Mouse (Mus musculus): ENCODE data around the gene Gstk1.

Gstk1 gene

DNA sequence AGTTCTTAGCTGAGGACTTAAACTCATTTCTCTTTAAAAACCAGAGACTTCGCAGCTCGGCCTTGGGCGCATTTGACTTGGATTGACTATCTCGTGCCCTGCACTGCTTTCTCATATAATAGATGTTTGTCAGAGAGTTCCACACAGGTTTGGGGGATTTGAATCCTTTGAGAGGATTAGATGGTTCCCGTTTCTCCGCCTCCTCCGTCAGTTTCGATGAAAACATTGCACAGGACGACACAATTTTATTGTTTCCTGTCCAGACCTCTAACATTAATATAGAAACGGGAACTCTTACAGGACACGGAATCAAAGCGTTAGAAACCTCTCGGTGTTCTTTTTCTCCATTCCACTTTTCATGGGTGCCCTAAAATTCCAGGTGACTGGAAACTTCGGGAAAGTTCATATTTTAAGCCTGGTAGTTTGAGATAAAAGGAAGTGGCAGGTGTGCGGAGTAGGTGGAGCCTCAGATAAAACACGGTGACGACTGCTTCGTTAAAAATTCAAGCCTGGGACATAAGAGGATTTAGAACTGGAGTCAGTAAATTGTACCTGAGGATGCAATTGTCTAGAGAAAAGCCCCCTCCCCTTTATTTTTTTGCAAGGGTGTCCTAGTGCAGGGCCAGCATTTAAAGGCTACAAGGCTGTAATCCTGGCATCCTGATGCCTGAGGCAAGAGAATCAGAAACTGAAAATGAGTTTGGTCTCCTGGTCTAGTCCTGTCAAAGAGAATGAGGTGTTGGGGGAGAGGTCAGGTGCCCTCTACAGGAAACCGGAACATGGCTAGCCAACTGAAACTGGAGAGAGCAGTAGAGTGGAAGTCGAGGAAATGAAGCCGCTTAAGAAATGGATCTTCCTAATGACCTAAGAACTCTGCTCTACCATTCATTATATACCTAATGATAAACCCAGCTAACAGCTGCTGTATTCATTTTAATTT lies 19.9 kb downstream of the Gstk1 start:
- DNase-seq (ENCODE audit: low read depth, low spot score) = peak; percentile 28

- DNase-seq (ENCODE audit: low read depth, low spot score) = no peak
These were observed 25.1 kb downstream of the Gstk1 start for GRCm38 (mm10) chr6:42270817-42271216.

- no peak for DNase-seq (ENCODE audit: low read depth, low spot score)
These were observed 30.4 kb downstream of the Gstk1 start for GRCm38 (mm10) chr6:42276151-42276550.

DNA sequence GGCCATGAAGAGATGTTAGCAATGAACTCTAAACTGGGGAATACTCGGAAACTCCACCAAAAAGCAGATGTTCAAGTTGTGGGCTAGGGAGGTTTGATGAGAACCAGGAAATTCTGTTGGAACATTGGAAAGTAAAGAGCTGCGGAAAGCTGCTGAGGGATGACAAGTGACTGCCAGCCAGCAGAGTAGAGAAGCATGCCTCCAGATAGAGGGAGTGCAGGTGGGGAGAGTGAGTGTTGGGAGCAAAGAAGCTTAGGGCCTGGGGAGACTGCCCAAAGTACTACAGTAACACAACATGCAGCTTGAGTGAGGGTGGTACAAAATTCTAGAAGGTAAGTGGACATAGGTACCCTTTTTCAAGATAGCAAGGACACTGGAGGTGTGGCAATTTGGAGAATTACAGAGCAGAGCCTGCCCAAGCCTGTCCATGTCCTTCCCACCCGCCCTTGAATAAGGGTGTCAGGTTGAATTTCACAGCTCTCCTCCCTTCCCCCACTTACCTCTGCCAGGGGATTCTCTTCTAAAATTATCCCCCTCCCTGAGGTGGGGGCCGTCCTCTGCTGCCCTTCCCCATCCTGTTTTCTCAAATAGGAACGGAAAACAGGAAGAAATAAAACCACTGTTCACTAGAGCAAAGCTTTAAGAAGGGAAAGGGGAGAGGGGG lies 37.3 kb downstream of the Gstk1 start:
- DNase-seq (ENCODE audit: low read depth, low spot score) = no peak

GRCm38 (mm10) chr6:42286448-42286847 lies 40.7 kb downstream of the Gstk1 start, which contains the start of gene Clcn1:
TSS of gene Clcn1 (plus strand) at chr6:42286685.
- no peak for DNase-seq (ENCODE audit: low read depth, low spot score)

- no peak for DNase-seq (ENCODE audit: low read depth, low spot score)
These were observed 41.8 kb downstream of the Gstk1 start for GRCm38 (mm10) chr6:42287562-42287961.

DNA sequence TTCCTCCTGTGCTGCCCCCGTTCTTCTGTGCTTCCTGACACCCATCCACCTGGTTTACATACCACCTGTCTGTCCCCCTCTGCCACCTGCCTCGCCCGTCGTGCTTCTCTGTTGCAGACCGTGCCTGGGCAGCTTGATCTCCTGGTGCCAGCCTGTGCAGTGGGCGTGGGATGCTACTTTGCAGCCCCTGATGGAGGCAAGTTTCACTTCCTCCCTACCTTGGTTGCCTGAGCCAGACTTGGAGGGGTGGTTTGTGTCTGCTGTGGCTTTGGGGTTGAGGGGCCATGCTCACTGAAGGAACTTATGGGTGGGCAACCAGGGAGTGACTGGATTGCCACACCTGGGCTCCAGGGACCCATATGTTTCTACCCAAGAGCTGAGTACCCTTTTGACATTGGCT lies 47.6 kb downstream of the Gstk1 start:
- no peak for DNase-seq (ENCODE audit: low read depth, low spot score)

DNA sequence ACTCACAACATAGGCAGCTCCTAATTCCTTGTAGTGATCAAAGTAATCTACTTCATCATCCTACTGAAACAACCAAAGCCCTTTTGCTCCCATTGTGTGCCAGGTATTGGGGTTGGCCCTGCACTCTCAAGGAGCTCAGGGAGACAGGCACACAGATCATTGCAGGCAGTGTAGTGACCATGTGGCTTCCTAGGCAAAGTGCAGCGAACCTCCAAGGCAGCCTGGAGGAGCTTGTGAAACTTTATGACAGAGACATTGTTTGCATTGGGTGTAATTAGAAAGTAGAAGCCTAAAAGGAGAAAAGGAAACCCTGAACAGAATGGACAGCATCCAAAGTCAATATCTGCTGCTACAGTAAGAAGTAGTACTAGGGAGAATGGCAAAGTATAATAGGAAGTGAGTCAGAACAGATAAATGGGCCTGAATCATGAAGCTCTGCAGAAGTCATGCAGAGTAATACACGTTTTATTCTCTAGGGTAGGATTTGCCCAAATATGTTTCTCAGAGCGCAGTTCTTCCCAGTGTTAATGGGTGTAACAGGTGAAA lies 49.9 kb downstream of the Gstk1 start:
- DNase-seq (ENCODE audit: low read depth, low spot score) = no peak

- DNase-seq (ENCODE audit: low read depth, low spot score) = no peak
These were observed 53.6 kb downstream of the Gstk1 start for GRCm38 (mm10) chr6:42299362-42299761.

Measured in ZHBTc4 (cell line).